Mouse (Mus musculus): ENCODE results near the gene Olfr214. TPM values are rescaled to one million over a fixed set of nuclear protein-coding genes. Genes with fewer than 3 reads are reported as not detected.
"Not testable (repeated sequence)": the region's sequence is repeated elsewhere in the genome, so short reads cannot be mapped to it uniquely, and the experiment has no call there.

Gene Olfr214
- not detected in 2 replicates for polyA plus RNA-seq (2015; fragmentation: Nextera tagmentation; extraction: Ambion mirVana)

GRCm38 (mm10) chr6:116553935-116554334 is at the start of gene Olfr214:
Gene Olfr214, plus strand, starts transcription at chr6:116554235.
- H3K9ac ChIP-seq (ENCODE audit: low read length): no peak within 1 kb of the TSS
- H3K9me3 ChIP-seq (replicated peaks; ENCODE audit: control insufficient read depth, low read length): no peaks in the 10 kb centered on the region
- no peak within 1 kb of the TSS for H3K27ac ChIP-seq (ENCODE audit: low read length)
- no peak within 1 kb of the TSS for H3K4me3 ChIP-seq (ENCODE audit: low read length)
- H3K27me3 ChIP-seq (ENCODE audit: control insufficient read depth, insufficient read depth, low read length): no peaks in the 10 kb centered on the region
- ATAC-seq (replicated peaks; ENCODE audit: extremely low read depth, insufficient read depth, low FRiP score): no peak
- H3K36me3 ChIP-seq (ENCODE audit: control insufficient read depth, insufficient read depth): no peaks in the 10 kb centered on the region
- no peaks in the 10 kb centered on the region for H3K4me1 ChIP-seq (ENCODE audit: control insufficient read depth, insufficient read depth, low read length)
- 84% methylated on average over 1 of the region's 1 CpGs for WGBS
- H3K4me2 ChIP-seq (ENCODE audit: low read depth, low read length): no peak within 1 kb of the TSS

- not testable (repeated sequence) for H3K27ac ChIP-seq (ENCODE audit: low read length); ATAC-seq (replicated peaks; ENCODE audit: extremely low read depth, insufficient read depth, low FRiP score); H3K9ac ChIP-seq (ENCODE audit: low read length); H3K27me3 ChIP-seq (ENCODE audit: control insufficient read depth, insufficient read depth, low read length); H3K36me3 ChIP-seq (ENCODE audit: control insufficient read depth, insufficient read depth); H3K4me1 ChIP-seq (ENCODE audit: control insufficient read depth, insufficient read depth, low read length); H3K4me3 ChIP-seq (ENCODE audit: low read length); H3K4me2 ChIP-seq (ENCODE audit: low read depth, low read length)
- WGBS: 90% methylated on average over 19 of the region's 20 CpGs
- H3K9me3 ChIP-seq (replicated peaks; ENCODE audit: control insufficient read depth, low read length): peaks cover 12% of the 10 kb centered on the region
Measured at GRCm38 (mm10) chr6:116506302-116507003, 47.6 kb upstream of the Olfr214 start, which contains the start of gene Olfr212. Gene Olfr212, plus strand, starts transcription at chr6:116506516.

GRCm38 (mm10) chr6:116514832-116515231 is 39.2 kb upstream of the Olfr214 start:
- Histone ChIP-seq H3K4me1 (ENCODE audit: control insufficient read depth, insufficient read depth, low read length) (no peaks in the 10 kb centered on the region), H3K4me2 (ENCODE audit: low read depth, low read length) (no peak overlapping the region), H3K9ac (ENCODE audit: low read length) (no peak overlapping the region), H3K27me3 (ENCODE audit: control insufficient read depth, insufficient read depth, low read length) (no peaks in the 10 kb centered on the region), H3K9me3 (replicated peaks; ENCODE audit: control insufficient read depth, low read length) (no peaks in the 10 kb centered on the region), H3K36me3 (ENCODE audit: control insufficient read depth, insufficient read depth) (no peaks in the 10 kb centered on the region), H3K4me3 (ENCODE audit: low read length) (no peak overlapping the region), H3K27ac (ENCODE audit: low read length) (no peak overlapping the region)
- no peak for ATAC-seq (replicated peaks; ENCODE audit: extremely low read depth, insufficient read depth, low FRiP score)

GRCm38 (mm10) chr6:116538156-116538555 is 15.9 kb upstream of the Olfr214 start, which contains the start of gene Olfr213:
Gene Olfr213, plus strand, starts transcription at chr6:116538456.
- no peak within 1 kb of the TSS for H3K27ac ChIP-seq (ENCODE audit: low read length)
- no peaks in the 10 kb centered on the region for H3K4me1 ChIP-seq (ENCODE audit: control insufficient read depth, insufficient read depth, low read length)
- H3K36me3 ChIP-seq (ENCODE audit: control insufficient read depth, insufficient read depth): no peaks in the 10 kb centered on the region
- H3K9me3 ChIP-seq (replicated peaks; ENCODE audit: control insufficient read depth, low read length): no peaks in the 10 kb centered on the region
- WGBS: 69% methylated on average over 1 of the region's 1 CpGs
- no peak within 1 kb of the TSS for H3K4me2 ChIP-seq (ENCODE audit: low read depth, low read length)
- H3K9ac ChIP-seq (ENCODE audit: low read length): no peak within 1 kb of the TSS
- no peak within 1 kb of the TSS for H3K4me3 ChIP-seq (ENCODE audit: low read length)
- no peak for ATAC-seq (replicated peaks; ENCODE audit: extremely low read depth, insufficient read depth, low FRiP score)
- no peaks in the 10 kb centered on the region for H3K27me3 ChIP-seq (ENCODE audit: control insufficient read depth, insufficient read depth, low read length)

GRCm38 (mm10) chr6:116542500-116542899 is 11.5 kb upstream of the Olfr214 start:
- WGBS: 65% methylated on average over 2 of the region's 2 CpGs
- Histone ChIP-seq H3K9ac (ENCODE audit: low read length) (no peak overlapping the region), H3K4me3 (ENCODE audit: low read length) (no peak overlapping the region), H3K9me3 (replicated peaks; ENCODE audit: control insufficient read depth, low read length) (no peaks in the 10 kb centered on the region), H3K27ac (ENCODE audit: low read length) (no peak overlapping the region), H3K27me3 (ENCODE audit: control insufficient read depth, insufficient read depth, low read length) (no peaks in the 10 kb centered on the region), H3K4me2 (ENCODE audit: low read depth, low read length) (no peak overlapping the region), H3K4me1 (ENCODE audit: control insufficient read depth, insufficient read depth, low read length) (no peaks in the 10 kb centered on the region), H3K36me3 (ENCODE audit: control insufficient read depth, insufficient read depth) (no peaks in the 10 kb centered on the region)
- ATAC-seq (replicated peaks; ENCODE audit: extremely low read depth, insufficient read depth, low FRiP score): no peak

GRCm38 (mm10) chr6:116550841-116551240 is 3.2 kb upstream of the Olfr214 start, which contains the start of gene Gm5580:
Gene Gm5580, plus strand, starts transcription at chr6:116551141.
- 93% methylated on average over 11 of the region's 11 CpGs for WGBS

GRCm38 (mm10) chr6:116554952-116555351 is 917 bp downstream of the Olfr214 start:
- H3K27me3 ChIP-seq (ENCODE audit: control insufficient read depth, insufficient read depth, low read length): no peaks in the 10 kb centered on the region
- no peak for ATAC-seq (replicated peaks; ENCODE audit: extremely low read depth, insufficient read depth, low FRiP score)
- no peaks in the 10 kb centered on the region for H3K36me3 ChIP-seq (ENCODE audit: control insufficient read depth, insufficient read depth)
- no peak overlapping the region for H3K27ac ChIP-seq (ENCODE audit: low read length)
- no peak overlapping the region for H3K4me2 ChIP-seq (ENCODE audit: low read depth, low read length)
- H3K9me3 ChIP-seq (replicated peaks; ENCODE audit: control insufficient read depth, low read length): no peaks in the 10 kb centered on the region
- whole genome bisulfite sequencing: 65% methylated on average over 3 of the region's 3 CpGs
- no peak overlapping the region for H3K9ac ChIP-seq (ENCODE audit: low read length)
- no peaks in the 10 kb centered on the region for H3K4me1 ChIP-seq (ENCODE audit: control insufficient read depth, insufficient read depth, low read length)
- H3K4me3 ChIP-seq (ENCODE audit: low read length): no peak overlapping the region

More at GRCm38 (mm10) chr6:116550841-116551240, 3.2 kb upstream of the Olfr214 start, which contains the start of gene Gm5580:
- not testable (repeated sequence) for H3K9me3 ChIP-seq (replicated peaks; ENCODE audit: control insufficient read depth, low read length); H3K27ac ChIP-seq (ENCODE audit: low read length); H3K36me3 ChIP-seq (ENCODE audit: control insufficient read depth, insufficient read depth); ATAC-seq (replicated peaks; ENCODE audit: extremely low read depth, insufficient read depth, low FRiP score); H3K4me3 ChIP-seq (ENCODE audit: low read length); H3K27me3 ChIP-seq (ENCODE audit: control insufficient read depth, insufficient read depth, low read length); H3K9ac ChIP-seq (ENCODE audit: low read length); H3K4me1 ChIP-seq (ENCODE audit: control insufficient read depth, insufficient read depth, low read length); H3K4me2 ChIP-seq (ENCODE audit: low read depth, low read length)

GRCm38 (mm10) chr6:116569834-116570233 is 15.8 kb downstream of the Olfr214 start:
- Histone ChIP-seq H3K27me3 (ENCODE audit: control insufficient read depth, insufficient read depth, low read length) (no peaks in the 10 kb centered on the region), H3K4me2 (ENCODE audit: low read depth, low read length) (no peak overlapping the region), H3K27ac (ENCODE audit: low read length) (no peak overlapping the region), H3K36me3 (ENCODE audit: control insufficient read depth, insufficient read depth) (no peaks in the 10 kb centered on the region), H3K4me1 (ENCODE audit: control insufficient read depth, insufficient read depth, low read length) (no peaks in the 10 kb centered on the region), H3K9me3 (replicated peaks; ENCODE audit: control insufficient read depth, low read length) (no peaks in the 10 kb centered on the region), H3K9ac (ENCODE audit: low read length) (no peak overlapping the region), H3K4me3 (ENCODE audit: low read length) (no peak overlapping the region)
- no peak for ATAC-seq (replicated peaks; ENCODE audit: extremely low read depth, insufficient read depth, low FRiP score)
- WGBS: 26% methylated on average over 3 of the region's 3 CpGs

GRCm38 (mm10) chr6:116584095-116584494 is 30.1 kb downstream of the Olfr214 start, which contains the start of gene Olfr215:
Gene Olfr215, minus strand, starts transcription at chr6:116584195.
- 71% methylated on average over 4 of the region's 4 CpGs for WGBS

More at GRCm38 (mm10) chr6:116584095-116584494, 30.1 kb downstream of the Olfr214 start, which contains the start of gene Olfr215:
- Histone ChIP-seq H3K36me3 (ENCODE audit: control insufficient read depth, insufficient read depth) (no peaks in the 10 kb centered on the region), H3K27me3 (ENCODE audit: control insufficient read depth, insufficient read depth, low read length) (no peaks in the 10 kb centered on the region), H3K9ac (ENCODE audit: low read length) (no peak within 1 kb of the TSS), H3K4me2 (ENCODE audit: low read depth, low read length) (no peak within 1 kb of the TSS), H3K4me1 (ENCODE audit: control insufficient read depth, insufficient read depth, low read length) (no peaks in the 10 kb centered on the region), H3K4me3 (ENCODE audit: low read length) (no peak within 1 kb of the TSS), H3K9me3 (replicated peaks; ENCODE audit: control insufficient read depth, low read length) (no peaks in the 10 kb centered on the region), H3K27ac (ENCODE audit: low read length) (no peak within 1 kb of the TSS)
- no peak for ATAC-seq (replicated peaks; ENCODE audit: extremely low read depth, insufficient read depth, low FRiP score)

Measured in heart, embryonic 16.5 days (tissue).